Mouse (Mus musculus) MEL (cell line): ENCODE results near the gene Ubr7.

Source experiments
- MAX ChIP-seq: IDR thresholded peaks from 2 replicates; pipeline ENCODE4 v1.6.1; 2011; ENCODE audit warnings: low read length, improper control_type of control experiment
- POLR2A ChIP-seq, 2 experiments: IDR thresholded peaks; 2 replicates each; pipeline ENCODE4 v1.6.1; 2011 to 2012; ENCODE audit warnings: low read length in 2 of 2, mild to moderate bottlenecking in 2 of 2, control low read depth in 1 of 2, improper control_type of control experiment in 1 of 2, low read depth in 1 of 2, moderate library complexity in 1 of 2; ENCODE audit not compliant: control insufficient read depth in 1 of 2, insufficient read depth in 1 of 2, poor library complexity in 1 of 2
- SMC3 ChIP-seq: IDR thresholded peaks from 2 replicates; pipeline ENCODE4 v1.6.1; 2011; ENCODE audit warnings: low read depth, low read length, improper control_type of control experiment
- USF1 ChIP-seq: IDR thresholded peaks from 2 replicates; pipeline ENCODE4 v1.6.1; 2014; ENCODE audit warnings: low read depth, mild to moderate bottlenecking, inconsistent platforms, low read length, improper control_type of control experiment, moderate library complexity
- ZMIZ1 ChIP-seq: IDR thresholded peaks from 2 replicates; pipeline ENCODE4 v1.6.1; 2012; ENCODE audit warnings: low read depth, mild to moderate bottlenecking, inconsistent platforms, low read length, improper control_type of control experiment, moderate library complexity

DNA sequence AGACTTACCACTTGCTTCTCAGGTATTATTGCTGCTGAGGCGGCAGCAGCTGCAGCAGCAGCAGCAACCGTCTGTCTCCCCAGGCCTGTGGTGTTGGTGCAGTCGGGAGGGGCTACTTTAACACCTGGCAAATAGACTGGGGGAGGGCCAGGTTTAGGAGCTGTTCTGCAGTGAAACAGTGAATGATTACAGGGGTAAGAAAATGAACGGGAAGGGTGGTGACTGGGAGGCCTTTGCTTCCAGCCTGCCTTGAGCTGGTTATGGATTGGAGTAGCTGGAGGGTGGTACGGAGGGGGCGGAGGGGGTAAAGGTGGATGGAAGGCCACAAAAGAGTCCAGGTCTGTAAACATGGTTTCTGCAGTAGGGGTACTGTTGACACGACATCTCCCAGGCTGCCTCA lies 30.2 kb downstream of the Ubr7 start:
- TF ChIP-seq ZMIZ1 (no peak), POLR2A (IDR thresholded peaks at IDR 0.05; ENCODE audit: control insufficient read depth in 1 of 2, insufficient read depth in 1 of 2, low read depth in 1 of 2, low read length in 2 of 2, poor library complexity in 1 of 2) (no peak), USF1 (no peak), MAX (no peak), SMC3 (no peak)
